Mouse (Mus musculus): ENCODE measurements around the gene Txk. TPM values are rescaled to one million over a fixed set of nuclear protein-coding genes. Genes with fewer than 3 reads are reported as not detected.

Gene Txk
- total RNA-seq (2018; cell fraction: chromatin; rRNA removed), result 10 to 100 TPM in 10 of 26 experiments, 1 to 10 TPM in 16; 2.0 to 22.4 (median 7.5) TPM
- total RNA-seq (2018; cell fraction: cytosol; rRNA removed), result under 1 TPM; 0.03 to 0.77 (median 0.22) TPM
- 10 to 100 TPM in 5 of 26 experiments, 1 to 10 TPM in 21; 1.2 to 19.6 (median 6.6) TPM for total RNA-seq (2018; cell fraction: nucleus; rRNA removed)
- 0.06 to 0.37 TPM (median 0.27 TPM) in 3 replicates for polyA plus RNA-seq (2018)

DNA sequence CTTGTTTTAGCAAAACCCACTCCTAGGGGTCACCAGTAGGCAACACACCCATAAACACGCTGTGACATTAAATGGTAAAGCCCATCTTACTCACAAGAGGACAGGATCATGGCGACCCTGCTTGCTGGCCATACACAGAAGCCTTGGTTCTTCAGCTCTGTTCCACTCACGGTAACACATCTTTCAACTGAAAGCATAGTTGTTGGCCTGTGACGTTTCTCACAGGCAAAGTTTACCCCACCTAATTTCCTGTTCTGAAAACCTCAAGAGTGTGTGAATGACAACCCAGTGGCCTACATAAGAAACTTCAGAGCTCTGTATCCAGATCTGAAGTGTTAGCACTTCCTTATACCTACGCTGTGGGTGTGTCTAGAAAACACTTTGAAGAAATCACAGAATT, at the start of gene Txk:
TSS of gene Txk (minus strand) at position 193 of the 400 bp plus-strand sequence.
- H3K4me3 ChIP-seq (ENCODE audit: inconsistent target), result no peak within 1 kb of the TSS
- no peak within 1 kb of the TSS for H3K27ac ChIP-seq
- WGBS (ENCODE audit: missing documents), result 69% methylated on average over 5 of the region's 5 CpGs
- H3K79me2 ChIP-seq (ENCODE audit: inconsistent target), result no peaks in the 10 kb centered on the region
- H3K36me3 ChIP-seq (ENCODE audit: inconsistent target), result peaks cover 33% of the 10 kb centered on the region

DNA sequence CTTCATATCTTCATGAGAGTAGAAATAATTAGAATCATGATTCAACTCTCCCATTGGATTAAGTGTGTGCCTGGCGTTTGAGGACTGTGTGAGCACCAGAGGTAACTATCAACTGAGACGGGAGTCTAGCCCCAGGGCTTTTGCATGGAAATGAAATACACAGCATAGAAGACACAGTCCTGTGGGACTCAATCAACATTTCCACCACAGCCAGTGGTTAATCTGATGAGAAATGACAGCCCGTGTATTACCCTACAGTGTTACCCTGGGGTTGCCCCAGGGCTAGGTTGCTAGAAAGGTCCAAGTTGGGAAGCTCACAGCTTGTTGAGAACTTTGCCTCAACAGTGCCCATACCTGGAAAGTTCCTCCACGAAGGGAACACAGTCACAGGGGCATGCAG, 46.0 kb upstream of the Txk start:
- Histone ChIP-seq H3K79me2 (ENCODE audit: inconsistent target) (peaks cover 90% of the 10 kb centered on the region), H3K4me3 (ENCODE audit: inconsistent target) (no peak overlapping the region), H3K27ac (no peak overlapping the region), H3K36me3 (ENCODE audit: inconsistent target) (no peaks in the 10 kb centered on the region)
- WGBS (ENCODE audit: missing documents), result 94% methylated on average over 4 of the region's 4 CpGs

DNA sequence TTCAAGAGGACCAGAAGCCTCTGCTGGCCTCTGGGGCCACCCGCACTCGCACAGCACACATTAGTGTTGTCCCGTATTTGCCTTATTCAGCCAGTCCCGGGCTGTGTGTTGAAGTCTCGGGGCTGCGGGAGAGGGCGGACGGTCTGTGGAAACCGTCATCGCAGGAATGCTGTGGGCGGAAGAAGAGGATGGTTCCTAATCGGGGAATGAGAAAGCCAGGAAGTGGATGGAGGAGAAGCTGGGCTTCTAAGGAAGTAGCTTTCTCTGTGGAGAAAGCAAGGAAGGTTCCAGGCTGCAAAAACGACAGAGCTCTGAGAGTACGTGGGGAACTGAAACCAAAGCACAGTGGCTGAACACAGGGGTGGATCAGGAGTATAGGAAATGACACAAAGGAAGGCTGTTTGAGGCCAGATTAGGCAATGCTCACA, 43.6 kb upstream of the Txk start:
- H3K4me3 ChIP-seq (ENCODE audit: inconsistent target), result peak overlapping the region; percentile 20
- 0% methylated on average over 14 of the region's 14 CpGs for WGBS (ENCODE audit: missing documents)
- H3K27ac ChIP-seq, result peak overlapping the region; percentile 99
- no peaks in the 10 kb centered on the region for H3K36me3 ChIP-seq (ENCODE audit: inconsistent target)
- peaks cover 93% of the 10 kb centered on the region for H3K79me2 ChIP-seq (ENCODE audit: inconsistent target)

DNA sequence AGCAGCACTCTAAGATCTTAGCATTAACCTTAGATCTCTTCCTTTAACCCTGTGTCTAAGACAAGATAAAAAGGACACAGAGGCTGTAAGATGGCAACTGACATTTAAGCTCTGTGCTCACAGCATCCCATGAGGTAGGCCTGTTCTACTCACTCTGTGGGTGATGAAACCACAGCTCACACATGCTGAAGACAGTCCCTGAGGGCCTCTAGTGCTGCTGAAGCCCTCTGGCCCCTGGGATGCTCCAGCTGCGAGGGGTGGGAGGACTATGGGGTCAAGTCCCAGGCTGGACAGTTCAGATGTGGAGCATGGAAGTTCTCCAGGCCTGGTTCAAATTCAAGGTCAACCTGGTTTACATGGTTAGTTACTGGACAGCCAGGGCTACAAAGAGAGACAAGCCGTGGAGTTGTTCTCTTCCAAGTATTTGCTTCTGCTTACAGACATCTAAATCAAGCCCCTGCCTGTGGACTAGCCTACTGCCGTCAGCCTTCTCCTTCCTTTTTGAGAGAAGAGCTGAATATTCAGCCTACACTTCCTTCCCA, 40.8 kb upstream of the Txk start:
- Histone ChIP-seq H3K36me3 (ENCODE audit: inconsistent target) (peaks cover 11% of the 10 kb centered on the region; the same call in 1 of the 2 replicates), H3K4me3 (ENCODE audit: inconsistent target) (no peak overlapping the region), H3K27ac (peak overlapping the region; percentile 99), H3K79me2 (ENCODE audit: inconsistent target) (peaks cover 93% of the 10 kb centered on the region)
- WGBS (ENCODE audit: missing documents), result 34% methylated on average over 3 of the region's 3 CpGs

DNA sequence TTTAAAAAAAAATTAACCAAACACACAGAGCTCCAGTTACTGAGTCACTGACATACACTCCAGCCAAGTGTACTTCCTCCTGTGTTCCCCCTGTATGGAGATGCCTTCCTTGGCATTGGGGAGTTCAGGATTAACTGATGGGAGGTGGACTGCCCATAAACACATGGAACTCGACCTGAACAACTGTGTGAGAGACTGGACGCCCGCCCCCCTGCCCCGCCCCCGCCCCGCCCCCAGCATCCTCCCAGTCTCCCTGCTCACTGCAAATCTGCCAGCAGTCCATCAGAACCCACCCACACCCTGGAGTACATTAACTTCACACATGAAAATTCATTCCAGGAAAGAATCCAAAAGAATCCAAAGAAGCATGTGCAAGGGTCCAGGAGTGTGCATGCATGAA, 39.2 kb upstream of the Txk start:
- H3K4me3 ChIP-seq (ENCODE audit: inconsistent target), result no peak overlapping the region
- H3K79me2 ChIP-seq (ENCODE audit: inconsistent target), result peaks cover 81% of the 10 kb centered on the region
- 0 out of 2 replicates have a peak overlapping the region, but pooled peaks have one; percentile 10 for H3K27ac ChIP-seq
- WGBS (ENCODE audit: missing documents), result 61% methylated on average over 4 of the region's 6 CpGs
- H3K36me3 ChIP-seq (ENCODE audit: inconsistent target), result peaks cover 20% of the 10 kb centered on the region

DNA sequence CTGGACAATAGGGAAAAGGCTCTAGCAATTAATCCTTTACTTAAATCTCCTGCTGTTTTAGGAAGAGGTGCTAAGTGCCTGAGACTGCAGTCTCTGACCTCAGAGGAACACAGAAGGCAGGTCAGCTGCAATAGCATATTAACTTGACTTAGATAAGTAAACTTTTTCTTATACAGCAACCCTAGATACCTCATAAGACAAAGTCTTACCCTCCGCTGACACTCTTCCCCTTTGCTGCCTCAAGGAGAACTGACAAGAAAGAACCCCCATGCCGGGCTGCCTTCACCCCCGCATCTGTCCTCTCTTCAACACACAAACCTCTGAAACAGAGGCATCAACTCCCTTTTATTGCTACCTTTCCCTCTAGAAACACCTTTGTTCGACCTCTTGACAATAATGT, 38.8 kb upstream of the Txk start:
- Histone ChIP-seq H3K79me2 (ENCODE audit: inconsistent target) (peaks cover 79% of the 10 kb centered on the region), H3K4me3 (ENCODE audit: inconsistent target) (no peak overlapping the region), H3K27ac (0 out of 2 replicates have a peak overlapping the region, but pooled peaks have one; percentile 10), H3K36me3 (ENCODE audit: inconsistent target) (peaks cover 23% of the 10 kb centered on the region)
- WGBS (ENCODE audit: missing documents), result 74% methylated on average over 4 of the region's 4 CpGs

DNA sequence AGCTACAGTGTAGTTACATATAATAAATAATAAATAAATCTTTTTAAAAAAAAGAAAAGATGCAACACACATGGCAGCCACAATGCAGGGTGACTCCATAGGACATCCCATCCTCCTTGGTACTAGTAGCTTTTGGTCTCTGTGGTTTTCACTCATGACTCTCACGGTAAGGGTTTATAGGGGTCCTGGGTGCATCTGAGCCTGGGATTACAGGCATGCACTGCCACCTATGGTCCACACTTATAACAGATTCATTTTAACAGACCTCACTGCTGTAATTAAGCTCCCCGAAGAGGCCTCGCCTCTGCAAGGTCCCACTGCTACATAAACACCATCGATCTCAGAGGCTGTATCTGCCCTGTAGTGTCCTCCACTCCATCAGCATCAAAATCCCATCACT, 32.9 kb upstream of the Txk start:
- Histone ChIP-seq H3K4me3 (ENCODE audit: inconsistent target) (no peak overlapping the region), H3K79me2 (ENCODE audit: inconsistent target) (peaks cover 30% of the 10 kb centered on the region), H3K27ac (no peak overlapping the region), H3K36me3 (ENCODE audit: inconsistent target) (peaks cover 57% of the 10 kb centered on the region)
- WGBS (ENCODE audit: missing documents), result 93% methylated on average over 4 of the region's 4 CpGs

DNA sequence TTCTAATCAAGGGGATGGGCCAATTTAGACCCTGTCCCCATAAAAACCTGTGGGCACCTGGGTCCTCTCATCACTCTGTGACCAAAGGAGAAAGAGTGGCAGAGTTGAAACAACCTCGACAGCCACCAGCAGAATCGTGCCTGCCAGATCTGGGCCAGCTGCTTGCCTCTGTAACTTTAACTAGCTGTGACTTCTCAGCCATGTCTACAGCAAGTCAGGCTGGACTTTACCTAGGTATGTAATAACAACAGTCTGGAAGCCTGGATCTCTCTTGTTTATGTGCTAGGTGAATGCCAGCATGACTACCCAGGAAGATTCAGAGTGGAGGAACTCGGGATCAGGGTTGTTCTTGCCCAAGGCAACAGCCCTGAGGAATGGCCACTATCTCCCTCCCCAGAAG, 32.1 kb upstream of the Txk start:
- whole genome bisulfite sequencing (ENCODE audit: missing documents), result 90% methylated on average over 3 of the region's 3 CpGs
- Histone ChIP-seq H3K27ac (no peak overlapping the region), H3K79me2 (ENCODE audit: inconsistent target) (peaks cover 23% of the 10 kb centered on the region), H3K36me3 (ENCODE audit: inconsistent target) (peaks cover 57% of the 10 kb centered on the region), H3K4me3 (ENCODE audit: inconsistent target) (no peak overlapping the region)

DNA sequence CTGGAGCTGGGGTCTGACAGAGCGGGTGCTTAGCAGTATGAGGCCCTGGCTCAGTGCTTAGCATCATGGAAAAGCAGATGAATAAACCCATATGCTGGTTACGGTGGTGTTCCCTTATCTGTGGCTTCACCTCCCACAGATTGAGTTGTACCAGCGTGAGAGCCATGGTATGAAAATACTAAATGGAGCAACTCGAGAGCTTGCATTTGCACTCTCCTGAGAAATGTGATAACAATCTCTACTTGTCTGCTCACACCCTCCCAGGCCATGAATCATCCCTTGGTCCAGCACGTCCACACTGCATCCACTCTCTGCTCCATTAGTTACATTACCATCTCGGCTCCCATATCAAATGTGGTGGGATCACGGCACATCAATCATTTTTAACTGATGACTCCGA, 31.4 kb upstream of the Txk start:
- Histone ChIP-seq H3K36me3 (ENCODE audit: inconsistent target) (peaks cover 59% of the 10 kb centered on the region), H3K4me3 (ENCODE audit: inconsistent target) (no peak overlapping the region)
- WGBS (ENCODE audit: missing documents), result 96% methylated on average over 8 of the region's 8 CpGs

DNA sequence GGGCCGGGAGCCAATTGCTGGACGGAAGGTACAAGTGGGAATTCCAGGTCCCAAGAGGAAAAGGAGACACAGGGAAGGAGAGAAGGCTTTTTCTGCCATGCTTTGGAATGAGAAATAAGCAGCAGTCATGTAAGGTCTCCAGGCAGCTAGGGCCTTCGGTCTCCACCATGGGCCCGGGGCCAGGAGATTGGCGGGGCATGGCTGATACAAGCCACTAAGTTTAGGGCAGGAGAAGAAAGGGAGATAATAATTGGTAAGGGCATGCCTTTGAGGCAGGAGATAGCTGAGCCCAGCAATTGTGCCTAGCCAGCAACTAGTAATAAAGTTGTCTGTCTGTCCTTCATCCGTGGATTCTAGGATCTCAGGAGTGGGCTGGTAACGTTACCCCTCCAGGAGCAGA, 30.5 kb upstream of the Txk start:
- WGBS (ENCODE audit: missing documents), result 88% methylated on average over 7 of the region's 7 CpGs
- Histone ChIP-seq H3K79me2 (ENCODE audit: inconsistent target) (peaks cover 7% of the 10 kb centered on the region; the same call in 1 of the 2 replicates), H3K36me3 (ENCODE audit: inconsistent target) (peaks cover 58% of the 10 kb centered on the region), H3K4me3 (ENCODE audit: inconsistent target) (no peak overlapping the region), H3K27ac (peak overlapping the region; percentile 62; the same call in 1 of the 2 replicates)

More for the DNA sequence above, 31.4 kb upstream of the Txk start:
- H3K27ac ChIP-seq, result no peak overlapping the region
- peaks cover 15% of the 10 kb centered on the region; the same call in 1 of the 2 replicates for H3K79me2 ChIP-seq (ENCODE audit: inconsistent target)

DNA sequence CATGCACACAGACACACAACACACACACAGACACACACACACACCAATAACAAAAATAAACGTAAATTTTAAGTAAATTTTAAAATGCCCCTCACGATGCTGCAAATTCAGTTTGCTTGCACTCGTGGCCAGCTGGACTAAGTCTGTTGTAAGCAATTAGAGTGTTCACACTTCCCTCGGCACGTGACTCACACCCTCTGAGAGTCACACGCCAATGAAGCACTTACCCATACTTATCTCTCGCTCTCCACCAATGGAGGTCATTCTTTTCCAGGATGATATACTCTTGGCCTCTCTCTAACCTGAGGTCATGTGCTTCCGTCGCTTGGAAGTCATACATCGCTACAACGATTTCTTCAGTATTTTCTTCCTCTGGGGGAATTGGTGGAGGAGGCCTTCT, 29.2 kb upstream of the Txk start:
- H3K79me2 ChIP-seq (ENCODE audit: inconsistent target), result peaks cover 6% of the 10 kb centered on the region; the same call in 1 of the 2 replicates
- 76% methylated on average over 11 of the region's 11 CpGs for WGBS (ENCODE audit: missing documents)
- H3K4me3 ChIP-seq (ENCODE audit: inconsistent target), result no peak overlapping the region
- H3K36me3 ChIP-seq (ENCODE audit: inconsistent target), result peaks cover 59% of the 10 kb centered on the region
- peak overlapping the region; percentile 62 for H3K27ac ChIP-seq

DNA sequence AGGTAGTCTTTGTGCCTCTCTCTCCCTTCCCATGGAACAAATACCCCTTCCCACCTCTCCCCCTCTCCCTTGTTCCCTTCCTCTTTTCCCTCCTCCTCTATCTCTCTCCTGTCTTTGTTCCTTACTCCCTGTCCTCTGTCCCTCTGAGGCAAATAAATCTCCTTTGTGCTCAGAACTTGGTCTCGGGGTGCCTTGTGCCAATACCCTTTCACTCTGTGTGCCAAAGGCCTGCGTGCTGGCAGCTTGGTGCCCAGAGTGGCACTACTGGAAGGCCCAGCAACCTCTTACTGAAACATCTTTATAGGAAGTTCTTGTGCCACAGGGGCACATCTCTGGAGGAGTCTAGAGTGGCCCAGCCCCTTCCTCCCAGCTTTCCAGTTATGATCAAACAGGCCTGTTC, 24.0 kb upstream of the Txk start:
- Histone ChIP-seq H3K79me2 (ENCODE audit: inconsistent target) (no peaks in the 10 kb centered on the region; the same call in 1 of the 2 replicates), H3K4me3 (ENCODE audit: inconsistent target) (no peak overlapping the region), H3K36me3 (ENCODE audit: inconsistent target) (peaks cover 56% of the 10 kb centered on the region), H3K27ac (no peak overlapping the region)
- WGBS (ENCODE audit: missing documents), result 100% methylated on average over 2 of the region's 2 CpGs

DNA sequence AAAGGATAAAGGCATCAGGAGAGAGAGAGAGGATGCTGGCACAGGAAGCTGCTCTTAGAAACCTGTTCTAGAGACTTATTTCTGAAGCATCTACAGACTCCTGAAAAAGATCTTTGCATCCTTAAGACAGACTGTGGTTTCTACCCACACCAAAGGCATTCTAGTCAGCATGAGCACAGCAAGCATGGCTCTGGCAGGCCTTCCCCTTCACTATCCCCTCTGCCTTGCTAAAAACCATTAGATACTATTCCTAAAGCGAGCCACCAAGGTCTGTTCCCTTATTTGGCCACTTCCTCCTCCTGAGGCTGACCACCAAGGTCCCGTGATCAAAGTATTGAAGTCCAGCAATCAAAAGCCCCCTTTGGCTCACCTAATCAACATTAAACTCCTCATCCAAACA, 23.6 kb upstream of the Txk start:
- Histone ChIP-seq H3K36me3 (ENCODE audit: inconsistent target) (peaks cover 61% of the 10 kb centered on the region), H3K4me3 (ENCODE audit: inconsistent target) (no peak overlapping the region), H3K27ac (no peak overlapping the region), H3K79me2 (ENCODE audit: inconsistent target) (no peaks in the 10 kb centered on the region; the same call in 1 of the 2 replicates)
- 48% methylated on average over 2 of the region's 2 CpGs for WGBS (ENCODE audit: missing documents)

DNA sequence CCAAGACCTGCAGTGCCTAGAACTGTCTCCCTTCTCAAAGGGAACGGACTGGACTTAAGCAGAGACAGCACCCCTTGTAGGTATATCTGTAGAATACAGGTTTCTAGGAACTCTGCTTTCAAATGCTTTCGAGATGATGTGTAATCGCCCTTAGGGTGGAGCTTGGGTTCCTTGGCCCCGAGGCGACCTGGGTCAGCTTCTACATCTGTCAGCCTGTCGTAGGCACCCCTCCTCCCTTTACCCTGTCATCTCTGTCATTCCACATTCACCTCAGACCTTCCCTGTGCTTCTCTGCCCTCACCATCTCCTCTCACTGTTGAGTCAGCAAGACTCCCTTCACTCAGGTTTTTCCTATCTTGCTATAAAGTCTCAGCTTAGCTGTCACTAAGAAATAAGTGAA, 17.3 kb upstream of the Txk start:
- Histone ChIP-seq H3K79me2 (ENCODE audit: inconsistent target) (no peaks in the 10 kb centered on the region; the same call in 1 of the 2 replicates), H3K4me3 (ENCODE audit: inconsistent target) (no peak overlapping the region), H3K36me3 (ENCODE audit: inconsistent target) (peaks cover 93% of the 10 kb centered on the region), H3K27ac (no peak overlapping the region)
- 91% methylated on average over 6 of the region's 6 CpGs for WGBS (ENCODE audit: missing documents)

DNA sequence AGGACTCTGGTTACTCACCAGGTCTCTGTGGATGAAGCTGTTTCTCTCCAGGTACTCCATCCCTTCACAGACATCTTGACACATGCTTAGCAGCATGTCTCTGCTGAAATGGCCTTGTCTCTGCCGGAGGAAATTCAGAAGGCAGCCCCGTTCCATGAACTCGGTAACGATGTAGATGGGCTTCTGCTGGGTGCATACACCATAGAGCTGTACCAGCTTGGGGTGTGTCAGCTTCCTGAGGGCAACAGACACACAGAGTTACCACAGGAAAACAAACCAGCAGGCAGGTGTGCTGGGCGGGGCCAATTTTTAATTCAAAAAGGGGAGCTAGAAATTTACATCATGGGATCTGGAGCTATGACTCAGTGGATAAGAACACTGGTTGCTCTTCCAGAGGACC, 11.0 kb upstream of the Txk start:
- Histone ChIP-seq H3K79me2 (ENCODE audit: inconsistent target) (no peaks in the 10 kb centered on the region), H3K4me3 (ENCODE audit: inconsistent target) (no peak overlapping the region), H3K27ac (peak overlapping the region; percentile 63), H3K36me3 (ENCODE audit: inconsistent target) (peaks cover 81% of the 10 kb centered on the region)
- 74% methylated on average over 5 of the region's 5 CpGs for WGBS (ENCODE audit: missing documents)
